Mouse (Mus musculus): Measurements from ENCODE around the gene Ing5. TPM values are rescaled to one million over a fixed set of nuclear protein-coding genes. Genes with fewer than 3 reads are reported as not detected.
"Not testable (repeated sequence)": the region's sequence is repeated elsewhere in the genome, so short reads cannot be mapped to it uniquely, and the experiment has no call there.

Gene Ing5
- polyA plus RNA-seq, 1 experiment from 2014 or later: 17.6 TPM

DNA sequence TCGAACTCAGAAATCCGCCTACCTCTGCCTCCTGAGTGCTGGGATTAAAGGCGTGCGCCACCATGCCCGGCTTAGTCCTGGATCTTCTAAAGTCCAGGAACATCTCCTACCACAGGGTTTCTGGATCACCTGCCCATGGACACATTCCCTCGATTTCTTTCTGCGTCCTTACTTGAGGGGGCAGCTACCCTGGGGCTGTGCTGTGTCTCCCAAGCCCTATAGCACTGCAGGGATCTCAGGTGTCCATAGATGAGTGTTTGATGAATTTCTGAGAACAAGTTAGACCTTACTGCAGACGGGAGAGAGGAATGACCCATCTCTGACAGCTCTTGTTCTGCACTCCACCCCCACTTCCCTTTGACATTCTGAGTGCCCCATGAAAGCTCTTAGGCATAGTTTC is 33.6 kb downstream of the Ing5 start:
- Histone ChIP-seq H3K4me3 (replicated peaks) (no peak overlapping the region), H3K4me2 (replicated peaks) (no peak overlapping the region), H3K27me3 (replicated peaks) (no peaks in the 10 kb centered on the region), H3K4me1 (replicated peaks) (no peaks in the 10 kb centered on the region), H3K27ac (no peak overlapping the region), H3K36me3 (no peaks in the 10 kb centered on the region), H3K9me3 (no peaks in the 10 kb centered on the region), H3K9ac (no peak overlapping the region)
- 94% methylated on average over 8 of the region's 8 CpGs for WGBS
- no peak for ATAC-seq

DNA sequence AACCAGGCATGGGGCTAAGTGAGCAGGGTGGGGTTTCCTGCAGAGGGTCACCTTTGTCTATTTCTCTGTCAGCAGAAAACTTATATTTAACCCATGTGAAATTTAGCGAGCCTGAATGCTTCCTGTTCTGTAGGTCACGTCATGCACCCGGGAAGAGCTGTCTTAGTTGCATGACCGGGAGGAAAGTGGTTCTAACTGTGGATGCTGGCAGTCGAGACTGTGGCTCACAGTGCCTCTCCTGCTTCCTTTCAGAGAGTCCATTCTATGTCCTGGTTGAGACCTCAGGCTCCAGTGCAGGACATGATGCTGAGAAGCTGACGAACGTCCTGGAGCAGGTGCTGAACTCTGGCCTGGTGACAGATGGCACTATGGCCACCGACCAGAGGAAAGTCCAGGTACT is 34.8 kb downstream of the Ing5 start:
- H3K9me3 ChIP-seq; H3K27me3 ChIP-seq (replicated peaks); H3K9ac ChIP-seq; ATAC-seq; H3K36me3 ChIP-seq; H3K4me1 ChIP-seq (replicated peaks); H3K4me2 ChIP-seq (replicated peaks); H3K4me3 ChIP-seq (replicated peaks); H3K27ac ChIP-seq: not testable (repeated sequence)
- WGBS: 88% methylated on average over 8 of the region's 8 CpGs

DNA sequence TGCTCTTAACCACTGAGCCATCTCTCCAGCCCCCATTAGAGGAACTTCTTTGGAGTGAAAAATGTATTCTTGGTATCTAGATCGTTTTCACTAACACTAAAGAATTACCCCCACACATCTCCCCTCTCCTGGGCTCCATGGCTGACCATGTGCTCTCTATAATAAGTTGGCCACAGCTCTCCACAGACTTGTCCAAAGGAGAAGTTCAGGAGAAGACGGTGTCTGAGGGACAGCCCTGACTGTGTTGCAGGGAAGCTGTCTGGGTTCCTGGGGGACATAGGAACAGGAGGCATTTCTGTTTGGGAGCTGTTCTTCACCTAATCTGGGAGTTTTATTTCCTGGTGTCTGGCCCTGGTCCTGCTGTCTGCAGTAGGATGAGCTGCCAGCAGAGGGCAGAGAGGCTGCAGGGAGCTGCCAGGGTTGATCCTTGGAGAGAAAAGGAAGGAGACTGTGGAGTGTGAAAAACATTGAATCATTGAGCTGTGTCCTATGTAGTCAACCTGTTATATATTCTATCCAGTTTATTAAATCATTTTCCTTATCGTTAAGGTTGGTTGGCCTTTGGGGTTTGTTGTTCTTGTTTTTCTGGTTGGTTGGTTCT is 42.1 kb downstream of the Ing5 start:
- WGBS: 75% methylated on average over 1 of the region's 3 CpGs
- H3K9ac ChIP-seq; H3K9me3 ChIP-seq; H3K27ac ChIP-seq; H3K4me1 ChIP-seq (replicated peaks); H3K36me3 ChIP-seq; H3K27me3 ChIP-seq (replicated peaks); H3K4me2 ChIP-seq (replicated peaks); H3K4me3 ChIP-seq (replicated peaks): not testable (repeated sequence)
- peak; percentile 75 for ATAC-seq

DNA sequence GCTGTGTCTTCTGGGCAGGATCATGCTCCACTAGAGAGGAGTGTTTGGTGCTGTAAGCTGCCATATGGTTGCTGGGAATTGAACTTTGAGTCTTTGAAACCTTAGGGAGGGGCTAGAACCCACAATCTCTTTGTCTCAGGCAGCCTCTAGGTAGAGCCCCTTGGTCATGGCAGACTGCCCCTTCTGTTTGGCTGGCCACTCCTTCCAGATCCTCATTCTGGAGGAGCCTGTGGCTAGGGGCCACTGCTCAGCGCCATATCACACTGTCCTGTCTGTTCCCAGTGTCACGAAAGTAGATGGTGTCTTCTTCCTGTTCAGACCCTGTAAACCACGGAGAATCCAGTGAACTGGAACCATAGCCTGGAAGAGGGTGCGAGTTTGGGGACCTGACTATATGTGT is 52.0 kb downstream of the Ing5 start:
- H3K4me3 ChIP-seq (replicated peaks); H3K9me3 ChIP-seq; H3K4me2 ChIP-seq (replicated peaks); H3K36me3 ChIP-seq; H3K27ac ChIP-seq; H3K27me3 ChIP-seq (replicated peaks); H3K9ac ChIP-seq; H3K4me1 ChIP-seq (replicated peaks); ATAC-seq: not testable (repeated sequence)
- WGBS: 91% methylated on average over 4 of the region's 4 CpGs

DNA sequence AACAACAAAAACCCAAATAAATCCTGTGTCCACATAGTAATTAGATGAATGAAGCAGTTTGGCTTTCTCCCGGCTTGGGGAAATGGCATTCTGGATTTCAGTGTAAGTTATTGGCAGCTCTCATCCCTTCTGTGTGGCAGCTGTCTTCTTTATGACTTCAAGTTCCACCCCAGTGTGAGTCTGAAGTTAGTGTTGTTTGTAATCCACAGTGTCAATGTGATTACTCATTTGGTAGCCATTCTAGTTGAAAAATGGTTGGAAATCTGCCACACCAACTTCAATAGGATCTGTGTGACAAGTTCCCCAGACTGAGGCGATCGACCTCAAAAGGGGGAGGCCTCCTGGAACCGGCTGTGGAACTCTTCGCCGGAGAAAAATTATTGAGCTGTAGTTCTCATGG is 53.6 kb downstream of the Ing5 start:
- Histone ChIP-seq H3K4me2 (replicated peaks) (no peak overlapping the region), H3K4me3 (replicated peaks) (no peak overlapping the region), H3K9ac (no peak overlapping the region), H3K27ac (no peak overlapping the region), H3K36me3 (no peaks in the 10 kb centered on the region), H3K4me1 (replicated peaks) (no peaks in the 10 kb centered on the region), H3K9me3 (no peaks in the 10 kb centered on the region), H3K27me3 (replicated peaks) (no peaks in the 10 kb centered on the region)
- no peak for ATAC-seq
- 49% methylated on average over 6 of the region's 6 CpGs for WGBS

DNA sequence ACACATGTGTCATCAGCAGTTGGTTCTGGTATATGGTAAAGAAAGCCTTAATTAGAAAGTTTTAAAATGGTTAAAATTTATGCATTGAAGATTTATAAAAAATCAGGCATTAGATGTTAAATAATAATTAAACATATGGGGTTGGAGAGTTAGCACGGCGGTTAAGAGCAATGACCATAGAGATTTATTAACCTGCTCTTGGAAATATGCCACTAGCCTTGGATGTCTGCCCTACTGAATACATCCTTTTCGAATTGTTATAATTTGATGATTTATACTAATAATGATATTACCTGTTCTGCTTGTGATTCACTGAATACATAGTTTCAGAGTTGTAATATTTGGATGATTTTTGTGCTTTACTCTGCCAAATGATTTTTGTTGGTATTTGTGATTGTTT is 54.2 kb downstream of the Ing5 start:
- no peak overlapping the region for H3K9ac ChIP-seq
- no peaks in the 10 kb centered on the region for H3K4me1 ChIP-seq (replicated peaks)
- no peaks in the 10 kb centered on the region for H3K9me3 ChIP-seq
- H3K36me3 ChIP-seq: no peaks in the 10 kb centered on the region
- no peak overlapping the region for H3K4me2 ChIP-seq (replicated peaks)
- 63% methylated on average over 3 of the region's 3 CpGs for WGBS
- ATAC-seq: no peak
- no peak overlapping the region for H3K27ac ChIP-seq
- no peak overlapping the region for H3K4me3 ChIP-seq (replicated peaks)
- H3K27me3 ChIP-seq (replicated peaks): no peaks in the 10 kb centered on the region

DNA sequence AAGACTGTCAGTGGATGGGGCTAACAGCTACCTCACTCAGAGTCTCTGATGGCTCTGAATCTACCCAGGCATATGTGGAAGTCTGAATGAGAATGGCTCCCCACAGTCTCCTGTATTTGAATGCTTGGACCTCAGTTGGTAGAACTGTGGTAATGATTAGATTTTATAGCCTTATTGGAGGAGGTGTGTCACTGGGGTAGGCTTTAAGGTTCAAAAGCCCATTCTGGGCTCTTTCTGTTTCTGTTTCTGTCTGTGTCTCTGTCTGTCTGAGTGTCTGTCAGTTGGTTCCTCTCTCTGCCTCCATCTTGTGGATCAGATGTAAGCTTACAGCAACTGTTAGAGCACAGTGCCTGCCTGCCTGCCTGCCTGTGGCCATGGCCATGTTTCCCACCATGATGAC is 55.9 kb downstream of the Ing5 start:
- no peaks in the 10 kb centered on the region for H3K9me3 ChIP-seq
- no peak overlapping the region for H3K4me2 ChIP-seq (replicated peaks)
- H3K4me1 ChIP-seq (replicated peaks): no peaks in the 10 kb centered on the region
- no peaks in the 10 kb centered on the region for H3K27me3 ChIP-seq (replicated peaks)
- peak; percentile 70 for ATAC-seq
- H3K27ac ChIP-seq: no peak overlapping the region
- H3K4me3 ChIP-seq (replicated peaks): no peak overlapping the region
- no peak overlapping the region for H3K9ac ChIP-seq
- H3K36me3 ChIP-seq: no peaks in the 10 kb centered on the region

DNA sequence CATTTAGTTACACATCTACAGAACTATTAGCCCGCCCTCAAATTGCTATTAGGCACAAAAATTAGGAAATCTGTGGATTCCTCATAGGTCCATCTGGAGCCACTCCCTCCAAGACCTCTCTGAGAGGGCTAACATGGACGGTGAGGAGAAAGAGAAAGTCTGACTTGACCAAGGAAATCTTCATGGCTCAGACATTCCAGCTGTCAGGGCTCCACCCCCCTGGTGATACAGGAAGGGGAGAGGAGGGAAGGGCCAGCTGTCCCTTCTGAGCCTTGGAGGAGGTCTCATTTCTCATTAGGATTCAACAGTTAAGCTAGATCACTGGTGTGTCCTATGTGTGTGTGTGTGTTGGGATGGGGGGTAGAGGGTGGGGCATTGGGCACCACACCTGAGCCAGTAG is 57.3 kb downstream of the Ing5 start, which contains the start of gene Gal3st2:
Gene Gal3st2 (plus strand): TSS at position 259 of the 400 bp plus-strand sequence.
- H3K27ac ChIP-seq; H3K4me1 ChIP-seq (replicated peaks); H3K9ac ChIP-seq; H3K27me3 ChIP-seq (replicated peaks); H3K9me3 ChIP-seq; H3K4me3 ChIP-seq (replicated peaks); H3K36me3 ChIP-seq; H3K4me2 ChIP-seq (replicated peaks); ATAC-seq: not testable (repeated sequence)
- WGBS: 54% methylated on average over 2 of the region's 2 CpGs

Other genes starting within 250 kb of the Ing5 start
- gene Stk25, start 145.3 kb upstream of the Ing5 start, polyA plus RNA-seq (2015; fragmentation: Nextera tagmentation; extraction: Ambion mirVana): 143 and 174 TPM in 2 replicates
- gene Bok, start 118.3 kb upstream of the Ing5 start, polyA plus RNA-seq (2015; fragmentation: Nextera tagmentation; extraction: Ambion mirVana): 48.3 and 54.9 TPM in 2 replicates
- gene Atg4b, start 52.5 kb upstream of the Ing5 start, polyA plus RNA-seq (2015; fragmentation: Nextera tagmentation; extraction: Ambion mirVana): 69.4 and 79.8 TPM in 2 replicates
- gene Thap4, start 49.1 kb upstream of the Ing5 start, polyA plus RNA-seq (2015; fragmentation: Nextera tagmentation; extraction: Ambion mirVana): 70.0 and 70.9 TPM in 2 replicates
- 218 and 226 TPM in 2 replicates for gene Dtymk, start 2.0 kb upstream of the Ing5 start, polyA plus RNA-seq (2015; fragmentation: Nextera tagmentation; extraction: Ambion mirVana)
- gene D2hgdh, start 20.9 kb downstream of the Ing5 start, polyA plus RNA-seq (2015; fragmentation: Nextera tagmentation; extraction: Ambion mirVana): 14.0 and 14.1 TPM in 2 replicates
- gene Gal3st2, start 57.3 kb downstream of the Ing5 start, polyA plus RNA-seq (2015; fragmentation: Nextera tagmentation; extraction: Ambion mirVana): 0.05 and 0.44 TPM in 2 replicates
- 0.16 TPM in 1 of 2 replicates, not detected in the other for gene Gal3st2b, start 114.3 kb downstream of the Ing5 start, polyA plus RNA-seq (2015; fragmentation: Nextera tagmentation; extraction: Ambion mirVana)
- gene Gal3st2c, start 186.5 kb downstream of the Ing5 start, polyA plus RNA-seq (2015; fragmentation: Nextera tagmentation; extraction: Ambion mirVana): 0.03 and 0.04 TPM in 2 replicates
- not detected in 2 replicates for gene Neu4, start 216.5 kb downstream of the Ing5 start, polyA plus RNA-seq (2015; fragmentation: Nextera tagmentation; extraction: Ambion mirVana)
- 0.57 and 0.72 TPM in 2 replicates for gene Pdcd1, start 248.6 kb downstream of the Ing5 start, polyA plus RNA-seq (2015; fragmentation: Nextera tagmentation; extraction: Ambion mirVana)